Mouse (Mus musculus): Measurements from ENCODE around the gene Cxcl9. TPM values are rescaled to one million over a fixed set of nuclear protein-coding genes. Genes with fewer than 3 reads are reported as not detected.

Cxcl9 gene
- total and polyA plus RNA-seq, 2 experiments from 2014 or later = not detected

- no peak overlapping the region for H3K4me3 ChIP-seq (ENCODE audit: low read depth, low read length)
- DNase-seq (no peak), ATAC-seq (no peak)
- no peaks in the 10 kb centered on the region for H3K9me3 ChIP-seq (ENCODE audit: low read length)
- TF ChIP-seq CTCF (IDR thresholded peaks at IDR 0.05; ENCODE audit: low read depth) = no peak
- H3K36me3 ChIP-seq (ENCODE audit: insufficient read depth) = no peaks in the 10 kb centered on the region
- 87% methylated on average over 6 of the region's 6 CpGs for WGBS
- peaks cover 4% of the 10 kb centered on the region; the same call in 1 of the 2 replicates for H3K4me1 ChIP-seq (ENCODE audit: insufficient read depth)
- H3K4me2 ChIP-seq (ENCODE audit: low read depth) = no peak overlapping the region
- H3K27me3 ChIP-seq (ENCODE audit: insufficient read depth, low read length) = no peaks in the 10 kb centered on the region
- H3K9ac ChIP-seq = no peak overlapping the region
- no peak overlapping the region for H3K27ac ChIP-seq (ENCODE audit: low read depth, low read length)
Observed at GRCm38 (mm10) chr5:92370392-92370791, 42.5 kb upstream of the Cxcl9 start.

- Histone ChIP-seq H3K36me3 (ENCODE audit: insufficient read depth) (no peaks in the 10 kb centered on the region), H3K9ac (no peak overlapping the region), H3K4me2 (ENCODE audit: low read depth) (peak overlapping the region; percentile 23; the same call in 1 of the 2 replicates), H3K4me1 (ENCODE audit: insufficient read depth) (peaks cover 4% of the 10 kb centered on the region; the same call in 1 of the 2 replicates), H3K9me3 (ENCODE audit: low read length) (no peaks in the 10 kb centered on the region), H3K27ac (ENCODE audit: low read depth, low read length) (no peak overlapping the region), H3K27me3 (ENCODE audit: insufficient read depth, low read length) (no peaks in the 10 kb centered on the region), H3K4me3 (ENCODE audit: low read depth, low read length) (no peak overlapping the region)
- TF ChIP-seq CTCF (IDR thresholded peaks at IDR 0.05; ENCODE audit: low read depth) = peak; percentile 45
- DNase-seq (peak; percentile 75), ATAC-seq (peak; percentile 96)
- 52% methylated on average over 13 of the region's 13 CpGs for WGBS
Observed at GRCm38 (mm10) chr5:92369151-92369994, 41.5 kb upstream of the Cxcl9 start.

GRCm38 (mm10) chr5:92368392-92368791 lies 40.5 kb upstream of the Cxcl9 start:
- Histone ChIP-seq H3K9me3 (ENCODE audit: low read length) (no peaks in the 10 kb centered on the region), H3K4me1 (ENCODE audit: insufficient read depth) (peaks cover 4% of the 10 kb centered on the region; the same call in 1 of the 2 replicates), H3K27me3 (ENCODE audit: insufficient read depth, low read length) (no peaks in the 10 kb centered on the region), H3K27ac (ENCODE audit: low read depth, low read length) (no peak overlapping the region), H3K4me3 (ENCODE audit: low read depth, low read length) (no peak overlapping the region), H3K9ac (no peak overlapping the region), H3K36me3 (ENCODE audit: insufficient read depth) (no peaks in the 10 kb centered on the region), H3K4me2 (ENCODE audit: low read depth) (no peak overlapping the region)
- DNase-seq (no peak), ATAC-seq (no peak)
- 61% methylated on average over 10 of the region's 10 CpGs for WGBS
- TF ChIP-seq CTCF (IDR thresholded peaks at IDR 0.05; ENCODE audit: low read depth) = no peak

GRCm38 (mm10) chr5:92366565-92366964 lies 38.7 kb upstream of the Cxcl9 start:
- Histone ChIP-seq H3K4me2 (ENCODE audit: low read depth) (no peak overlapping the region), H3K9ac (no peak overlapping the region), H3K27me3 (ENCODE audit: insufficient read depth, low read length) (no peaks in the 10 kb centered on the region), H3K27ac (ENCODE audit: low read depth, low read length) (no peak overlapping the region), H3K4me1 (ENCODE audit: insufficient read depth) (peaks cover 4% of the 10 kb centered on the region; the same call in 1 of the 2 replicates), H3K9me3 (ENCODE audit: low read length) (no peaks in the 10 kb centered on the region), H3K4me3 (ENCODE audit: low read depth, low read length) (no peak overlapping the region), H3K36me3 (ENCODE audit: insufficient read depth) (no peaks in the 10 kb centered on the region)
- TF ChIP-seq CTCF (IDR thresholded peaks at IDR 0.05; ENCODE audit: low read depth) = no peak
- 79% methylated on average over 6 of the region's 6 CpGs for WGBS
- ATAC-seq (no peak), DNase-seq (no peak)

GRCm38 (mm10) chr5:92365146-92365705 lies 37.3 kb upstream of the Cxcl9 start:
- Histone ChIP-seq H3K27me3 (ENCODE audit: insufficient read depth, low read length) (no peaks in the 10 kb centered on the region), H3K27ac (ENCODE audit: low read depth, low read length) (no peak overlapping the region), H3K9me3 (ENCODE audit: low read length) (no peaks in the 10 kb centered on the region), H3K9ac (no peak overlapping the region), H3K4me2 (ENCODE audit: low read depth) (no peak overlapping the region), H3K4me1 (ENCODE audit: insufficient read depth) (peaks cover 4% of the 10 kb centered on the region; the same call in 1 of the 2 replicates), H3K4me3 (ENCODE audit: low read depth, low read length) (no peak overlapping the region), H3K36me3 (ENCODE audit: insufficient read depth) (no peaks in the 10 kb centered on the region)
- 74% methylated on average over 11 of the region's 11 CpGs for WGBS
- TF ChIP-seq CTCF (IDR thresholded peaks at IDR 0.05; ENCODE audit: low read depth) = no peak
- no peak for DNase-seq
- ATAC-seq = no peak

GRCm38 (mm10) chr5:92364011-92364410 lies 36.1 kb upstream of the Cxcl9 start:
- no peak for TF ChIP-seq CTCF (IDR thresholded peaks at IDR 0.05; ENCODE audit: low read depth)
- Histone ChIP-seq H3K4me3 (ENCODE audit: low read depth, low read length) (no peak overlapping the region), H3K9ac (no peak overlapping the region), H3K27ac (ENCODE audit: low read depth, low read length) (no peak overlapping the region), H3K4me2 (ENCODE audit: low read depth) (no peak overlapping the region), H3K9me3 (ENCODE audit: low read length) (no peaks in the 10 kb centered on the region), H3K4me1 (ENCODE audit: insufficient read depth) (peaks cover 4% of the 10 kb centered on the region; the same call in 1 of the 2 replicates), H3K36me3 (ENCODE audit: insufficient read depth) (no peaks in the 10 kb centered on the region), H3K27me3 (ENCODE audit: insufficient read depth, low read length) (no peaks in the 10 kb centered on the region)
- DNase-seq (no peak), ATAC-seq (no peak)
- WGBS = 95% methylated on average over 5 of the region's 5 CpGs

GRCm38 (mm10) chr5:92363179-92363578 lies 35.3 kb upstream of the Cxcl9 start:
- no peaks in the 10 kb centered on the region for H3K36me3 ChIP-seq (ENCODE audit: insufficient read depth)
- ATAC-seq (no peak), DNase-seq (no peak)
- no peak overlapping the region for H3K4me3 ChIP-seq (ENCODE audit: low read depth, low read length)
- WGBS = 13% methylated on average over 4 of the region's 4 CpGs
- no peaks in the 10 kb centered on the region for H3K9me3 ChIP-seq (ENCODE audit: low read length)
- H3K4me1 ChIP-seq (ENCODE audit: insufficient read depth) = no peaks in the 10 kb centered on the region
- H3K27ac ChIP-seq (ENCODE audit: low read depth, low read length) = no peak overlapping the region
- no peak for TF ChIP-seq CTCF (IDR thresholded peaks at IDR 0.05; ENCODE audit: low read depth)
- no peaks in the 10 kb centered on the region for H3K27me3 ChIP-seq (ENCODE audit: insufficient read depth, low read length)
- H3K9ac ChIP-seq = no peak overlapping the region
- H3K4me2 ChIP-seq (ENCODE audit: low read depth) = no peak overlapping the region
